Mouse (Mus musculus): ENCODE results near the gene Thsd4. TPM values are rescaled to one million over a fixed set of nuclear protein-coding genes. Genes with fewer than 3 reads are reported as not detected.

Gene Thsd4
- polyA plus RNA-seq, 1 experiment from 2014 or later = 4.3 TPM

GRCm38 (mm10) chr9:59951943-59952342 lies 569.9 kb downstream of the Thsd4 start:
- H3K4me3 ChIP-seq (ENCODE audit: low read depth, low read length) = no peak overlapping the region
- no peaks in the 10 kb centered on the region for H3K27me3 ChIP-seq (ENCODE audit: control insufficient read depth, insufficient read depth, low read depth, low read length)
- H3K27ac ChIP-seq (ENCODE audit: low read length) = no peak overlapping the region
- no peaks in the 10 kb centered on the region for H3K4me1 ChIP-seq (ENCODE audit: control insufficient read depth, insufficient read depth, low read length)
- no peak for ATAC-seq
- no peaks in the 10 kb centered on the region for H3K9me3 ChIP-seq (replicated peaks; ENCODE audit: control insufficient read depth, low read length, poor library complexity, severe bottlenecking)
- no peak overlapping the region for H3K4me2 ChIP-seq (ENCODE audit: low read length)
- H3K36me3 ChIP-seq (ENCODE audit: control insufficient read depth, insufficient read depth, low read length) = no peaks in the 10 kb centered on the region
- WGBS = 88% methylated on average over 4 of the region's 4 CpGs
- H3K9ac ChIP-seq (ENCODE audit: low read depth, low read length) = no peak overlapping the region

GRCm38 (mm10) chr9:59951001-59951750 lies 570.7 kb downstream of the Thsd4 start:
- no peak for ATAC-seq
- Histone ChIP-seq H3K27ac (ENCODE audit: low read length) (no peak overlapping the region), H3K27me3 (ENCODE audit: control insufficient read depth, insufficient read depth, low read depth, low read length) (no peaks in the 10 kb centered on the region), H3K4me3 (ENCODE audit: low read depth, low read length) (no peak overlapping the region), H3K9me3 (replicated peaks; ENCODE audit: control insufficient read depth, low read length, poor library complexity, severe bottlenecking) (no peaks in the 10 kb centered on the region), H3K4me2 (ENCODE audit: low read length) (no peak overlapping the region), H3K4me1 (ENCODE audit: control insufficient read depth, insufficient read depth, low read length) (no peaks in the 10 kb centered on the region), H3K36me3 (ENCODE audit: control insufficient read depth, insufficient read depth, low read length) (no peaks in the 10 kb centered on the region), H3K9ac (ENCODE audit: low read depth, low read length) (no peak overlapping the region)
- 87% methylated on average over 9 of the region's 9 CpGs for WGBS

DNA sequence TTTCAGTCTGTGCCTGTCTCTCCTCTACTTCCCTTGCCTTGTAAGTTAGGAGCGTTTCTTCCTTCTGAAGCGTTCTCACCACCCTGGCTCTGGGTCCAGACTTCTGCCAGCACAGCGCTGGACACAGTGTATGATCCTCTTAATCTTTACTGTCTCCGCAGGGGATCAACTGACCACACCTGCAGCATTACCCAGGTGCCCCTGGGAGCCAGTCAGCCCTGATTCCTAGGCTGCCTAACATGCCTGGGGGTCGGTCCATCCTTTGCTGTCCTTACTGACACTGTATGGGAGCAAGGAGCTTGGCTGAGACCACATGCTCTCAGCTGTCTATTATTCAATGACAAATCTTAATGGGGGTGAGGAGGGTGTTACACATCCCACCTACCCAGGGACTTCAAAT lies 571.9 kb downstream of the Thsd4 start:
- no peak overlapping the region for H3K9ac ChIP-seq (ENCODE audit: low read depth, low read length)
- H3K27me3 ChIP-seq (ENCODE audit: control insufficient read depth, insufficient read depth, low read depth, low read length) = no peaks in the 10 kb centered on the region
- no peak overlapping the region for H3K4me2 ChIP-seq (ENCODE audit: low read length)
- H3K9me3 ChIP-seq (replicated peaks; ENCODE audit: control insufficient read depth, low read length, poor library complexity, severe bottlenecking) = no peaks in the 10 kb centered on the region
- no peaks in the 10 kb centered on the region for H3K4me1 ChIP-seq (ENCODE audit: control insufficient read depth, insufficient read depth, low read length)
- 88% methylated on average over 5 of the region's 5 CpGs for WGBS
- H3K27ac ChIP-seq (ENCODE audit: low read length) = no peak overlapping the region
- H3K4me3 ChIP-seq (ENCODE audit: low read depth, low read length) = no peak overlapping the region
- no peaks in the 10 kb centered on the region for H3K36me3 ChIP-seq (ENCODE audit: control insufficient read depth, insufficient read depth, low read length)
- ATAC-seq = no peak

- H3K4me2 ChIP-seq (ENCODE audit: low read length) = no peak overlapping the region
- H3K36me3 ChIP-seq (ENCODE audit: control insufficient read depth, insufficient read depth, low read length) = no peaks in the 10 kb centered on the region
- no peak overlapping the region for H3K27ac ChIP-seq (ENCODE audit: low read length)
- H3K9ac ChIP-seq (ENCODE audit: low read depth, low read length) = no peak overlapping the region
- no peaks in the 10 kb centered on the region for H3K9me3 ChIP-seq (replicated peaks; ENCODE audit: control insufficient read depth, low read length, poor library complexity, severe bottlenecking)
- H3K27me3 ChIP-seq (ENCODE audit: control insufficient read depth, insufficient read depth, low read depth, low read length) = no peaks in the 10 kb centered on the region
- 88% methylated on average over 6 of the region's 6 CpGs for WGBS
- no peak overlapping the region for H3K4me3 ChIP-seq (ENCODE audit: low read depth, low read length)
- ATAC-seq = no peak
- no peaks in the 10 kb centered on the region for H3K4me1 ChIP-seq (ENCODE audit: control insufficient read depth, insufficient read depth, low read length)
Observed at GRCm38 (mm10) chr9:59949511-59949910, 572.3 kb downstream of the Thsd4 start.

GRCm38 (mm10) chr9:59948691-59949250 lies 573.1 kb downstream of the Thsd4 start:
- no peaks in the 10 kb centered on the region for H3K4me1 ChIP-seq (ENCODE audit: control insufficient read depth, insufficient read depth, low read length)
- no peak overlapping the region for H3K9ac ChIP-seq (ENCODE audit: low read depth, low read length)
- ATAC-seq = no peak
- H3K27me3 ChIP-seq (ENCODE audit: control insufficient read depth, insufficient read depth, low read depth, low read length) = no peaks in the 10 kb centered on the region
- no peaks in the 10 kb centered on the region for H3K36me3 ChIP-seq (ENCODE audit: control insufficient read depth, insufficient read depth, low read length)
- WGBS = 89% methylated on average over 17 of the region's 17 CpGs
- H3K4me2 ChIP-seq (ENCODE audit: low read length) = no peak overlapping the region
- no peak overlapping the region for H3K27ac ChIP-seq (ENCODE audit: low read length)
- H3K9me3 ChIP-seq (replicated peaks; ENCODE audit: control insufficient read depth, low read length, poor library complexity, severe bottlenecking) = no peaks in the 10 kb centered on the region
- no peak overlapping the region for H3K4me3 ChIP-seq (ENCODE audit: low read depth, low read length)

- Histone ChIP-seq H3K4me3 (ENCODE audit: low read depth, low read length) (no peak overlapping the region), H3K27ac (ENCODE audit: low read length) (no peak overlapping the region), H3K4me2 (ENCODE audit: low read length) (no peak overlapping the region), H3K27me3 (ENCODE audit: control insufficient read depth, insufficient read depth, low read depth, low read length) (no peaks in the 10 kb centered on the region), H3K9ac (ENCODE audit: low read depth, low read length) (no peak overlapping the region), H3K4me1 (ENCODE audit: control insufficient read depth, insufficient read depth, low read length) (no peaks in the 10 kb centered on the region), H3K36me3 (ENCODE audit: control insufficient read depth, insufficient read depth, low read length) (no peaks in the 10 kb centered on the region), H3K9me3 (replicated peaks; ENCODE audit: control insufficient read depth, low read length, poor library complexity, severe bottlenecking) (no peaks in the 10 kb centered on the region)
- no peak for ATAC-seq
- whole genome bisulfite sequencing = 81% methylated on average over 8 of the region's 8 CpGs
Observed at GRCm38 (mm10) chr9:59948226-59948625, 573.6 kb downstream of the Thsd4 start.

DNA sequence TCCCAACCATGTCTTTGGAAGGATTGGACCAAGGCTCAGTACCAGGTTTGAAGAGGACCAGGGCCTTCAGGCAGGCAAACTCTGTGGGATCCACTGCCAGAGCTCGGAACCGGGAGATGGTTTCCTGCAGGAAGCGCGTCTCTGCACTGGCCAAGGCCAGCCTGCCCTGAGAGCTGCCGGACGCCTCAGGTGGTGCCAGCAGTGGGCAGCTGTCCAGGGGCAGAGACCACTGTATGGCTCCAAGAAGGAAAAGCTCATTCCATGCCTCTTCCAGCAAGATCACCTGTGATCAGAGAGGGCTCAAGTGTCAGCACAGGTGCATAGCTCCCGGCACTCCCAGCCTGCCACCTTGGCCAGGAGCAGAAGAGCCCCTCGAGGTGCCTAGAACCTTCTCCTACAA lies 574.6 kb downstream of the Thsd4 start:
- H3K4me2 ChIP-seq (ENCODE audit: low read length) = no peak overlapping the region
- H3K27ac ChIP-seq (ENCODE audit: low read length) = no peak overlapping the region
- H3K27me3 ChIP-seq (ENCODE audit: control insufficient read depth, insufficient read depth, low read depth, low read length) = no peaks in the 10 kb centered on the region
- H3K36me3 ChIP-seq (ENCODE audit: control insufficient read depth, insufficient read depth, low read length) = no peaks in the 10 kb centered on the region
- no peak overlapping the region for H3K4me3 ChIP-seq (ENCODE audit: low read depth, low read length)
- no peak for ATAC-seq
- no peaks in the 10 kb centered on the region for H3K4me1 ChIP-seq (ENCODE audit: control insufficient read depth, insufficient read depth, low read length)
- WGBS = 94% methylated on average over 8 of the region's 8 CpGs
- H3K9me3 ChIP-seq (replicated peaks; ENCODE audit: control insufficient read depth, low read length, poor library complexity, severe bottlenecking) = no peaks in the 10 kb centered on the region
- no peak overlapping the region for H3K9ac ChIP-seq (ENCODE audit: low read depth, low read length)

DNA sequence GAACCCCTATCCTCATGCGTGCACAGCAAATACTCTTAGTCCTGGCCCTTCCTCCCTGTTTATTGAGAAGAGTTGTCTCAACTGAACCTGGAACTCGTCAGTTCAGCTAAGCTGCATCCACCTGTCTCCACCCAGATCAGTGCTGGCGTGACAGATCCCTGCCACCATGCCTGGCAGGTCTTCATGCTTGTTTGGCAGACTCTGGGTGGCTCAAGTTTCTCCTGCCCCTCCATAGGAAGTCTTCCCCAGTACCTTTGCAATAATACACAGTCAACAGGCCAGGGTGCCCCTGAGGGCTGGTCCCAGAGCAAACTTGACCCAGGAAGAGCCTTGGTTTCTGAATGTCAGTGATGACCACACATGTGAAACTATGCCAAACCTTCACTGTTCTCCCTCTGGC lies 576.6 kb downstream of the Thsd4 start:
- H3K27ac ChIP-seq (ENCODE audit: low read length) = no peak overlapping the region
- no peak overlapping the region for H3K4me2 ChIP-seq (ENCODE audit: low read length)
- H3K27me3 ChIP-seq (ENCODE audit: control insufficient read depth, insufficient read depth, low read depth, low read length) = no peaks in the 10 kb centered on the region
- no peak overlapping the region for H3K9ac ChIP-seq (ENCODE audit: low read depth, low read length)
- no peaks in the 10 kb centered on the region for H3K4me1 ChIP-seq (ENCODE audit: control insufficient read depth, insufficient read depth, low read length)
- H3K9me3 ChIP-seq (replicated peaks; ENCODE audit: control insufficient read depth, low read length, poor library complexity, severe bottlenecking) = no peaks in the 10 kb centered on the region
- no peak overlapping the region for H3K4me3 ChIP-seq (ENCODE audit: low read depth, low read length)
- ATAC-seq = no peak
- H3K36me3 ChIP-seq (ENCODE audit: control insufficient read depth, insufficient read depth, low read length) = no peaks in the 10 kb centered on the region
- 83% methylated on average over 3 of the region's 3 CpGs for WGBS

GRCm38 (mm10) chr9:59943826-59944225 lies 578.0 kb downstream of the Thsd4 start:
- Histone ChIP-seq H3K4me3 (ENCODE audit: low read depth, low read length) (no peak overlapping the region), H3K9ac (ENCODE audit: low read depth, low read length) (no peak overlapping the region), H3K4me1 (ENCODE audit: control insufficient read depth, insufficient read depth, low read length) (no peaks in the 10 kb centered on the region), H3K36me3 (ENCODE audit: control insufficient read depth, insufficient read depth, low read length) (no peaks in the 10 kb centered on the region), H3K27ac (ENCODE audit: low read length) (no peak overlapping the region), H3K4me2 (ENCODE audit: low read length) (no peak overlapping the region), H3K9me3 (replicated peaks; ENCODE audit: control insufficient read depth, low read length, poor library complexity, severe bottlenecking) (no peaks in the 10 kb centered on the region), H3K27me3 (ENCODE audit: control insufficient read depth, insufficient read depth, low read depth, low read length) (no peaks in the 10 kb centered on the region)
- 89% methylated on average over 6 of the region's 6 CpGs for WGBS
- no peak for ATAC-seq
